Mouse (Mus musculus) megakaryocyte-erythroid progenitor cell, adult 5 weeks (primary cell): ENCODE data around the gene Fam172a. TPM values are rescaled to one million over a fixed set of nuclear protein-coding genes. Genes with fewer than 3 reads are reported as not detected.

Experiments used
- polyA plus RNA-seq: library from polyadenylated mRNA; stranded (reverse); fragments of >175 nt; gene quantifications from 2 replicates; pipeline ENCODE4 v1.2.3, GENCODE M21; 2012

Gene Fam172a
- 25.4 and 25.7 TPM in 2 replicates for polyA plus RNA-seq

GRCm38 (mm10) chr13:77701733-77702132, at the start of gene Fam172a:
TSS of gene Fam172a (plus strand) at chr13:77702033.

GRCm38 (mm10) chr13:78024683-78025294, 323.0 kb downstream of the Fam172a start, which contains the start of gene Pou5f2:
TSS of gene Pou5f2 (plus strand) at chr13:78024902.

GRCm38 (mm10) chr13:78199642-78200160, 497.9 kb downstream of the Fam172a start, which contains the start of gene Nr2f1:
TSS of gene Nr2f1 (minus strand) at chr13:78199757.

